Mouse (Mus musculus) intestine, embryonic 16.5 days (tissue): ENCODE results near the gene Ralgps1. TPM values are rescaled to one million over a fixed set of nuclear protein-coding genes. Genes with fewer than 3 reads are reported as not detected.
"Not testable (repeated sequence)": the region's sequence is repeated elsewhere in the genome, so short reads cannot be mapped to it uniquely, and the experiment has no call there.

ENCODE experiments used
- ATAC-seq: fragments of 200-750 bp; cut with Nextera tagmentation; 2 replicates; pipeline ENCODE4 v1.8.0; 2017; ENCODE audit warnings: moderate TSS enrichment, moderate library complexity
- H3K27ac ChIP-seq: fragments of 300-500 bp; sonication (generic); 2 replicates; pipeline ENCODE4 v1.5.1; 2014; ENCODE audit warnings: mild to moderate bottlenecking, low read length
- H3K27me3 ChIP-seq: fragments of 300-500 bp; sonication (generic); replicated peaks from 2 replicates; pipeline ENCODE4 v1.6.1; 2014; ENCODE audit warnings: low read length, control low read depth, mixed read lengths; ENCODE audit not compliant: control insufficient read depth, insufficient read depth
- H3K36me3 ChIP-seq: fragments of 300-500 bp; sonication (generic); 2 replicates; pipeline ENCODE4 v1.6.1; 2014; ENCODE audit warnings: low read length, control low read depth; ENCODE audit not compliant: control insufficient read depth, insufficient read depth
- H3K4me1 ChIP-seq: fragments of 300-500 bp; sonication (generic); 2 replicates; pipeline ENCODE4 v1.6.1; 2014; ENCODE audit warnings: low read length, control low read depth, mixed read lengths; ENCODE audit not compliant: control insufficient read depth, insufficient read depth
- H3K4me2 ChIP-seq: fragments of 300-500 bp; sonication (generic); 2 replicates; pipeline ENCODE4 v1.6.1; 2014; ENCODE audit warnings: low read depth, low read length, control low read depth
- H3K4me3 ChIP-seq: fragments of 300-500 bp; sonication (generic); 2 replicates; pipeline ENCODE4 v1.5.1; 2014; ENCODE audit warnings: mild to moderate bottlenecking, low read length
- H3K9ac ChIP-seq: fragments of 300-500 bp; sonication (generic); 2 replicates; pipeline ENCODE4 v1.6.1; 2014; ENCODE audit warnings: low read depth, low read length
- H3K9me3 ChIP-seq: fragments of 300-500 bp; sonication (generic); 2 replicates; pipeline ENCODE4 v1.6.1; 2016; ENCODE audit warnings: low read length, control low read depth; ENCODE audit not compliant: control insufficient read depth
- WGBS: fragments of 180-500 bp; shearing (Covaris S2); extraction: QIAGEN DNeasy Blood & Tissue Kit; methylation state at CpG from one replicate; pipeline ENCODE4 v1.1.7; 2014; 5-methylcytosine and 5-hydroxymethylcytosine counted together
- microRNA-seq: library from miRNA; unstranded; fragments of <30 nt; microRNA quantifications from one replicate; pipeline ENCODE4, GENCODE M21; 2016
- polyA plus RNA-seq: library from polyadenylated mRNA; unstranded; fragments of >200 nt; fragmentation: Nextera tagmentation; extraction: Ambion mirVana; gene quantifications from 2 replicates; pipeline ENCODE4 v1.2.1, GENCODE M21; 2015

The Ralgps1 gene
- polyA plus RNA-seq, 1 experiment from 2014 or later = 6.3 TPM

- not testable (repeated sequence) for H3K9me3 ChIP-seq, H3K9ac ChIP-seq, H3K4me1 ChIP-seq, H3K27ac ChIP-seq, H3K36me3 ChIP-seq, H3K27me3 ChIP-seq, H3K4me2 ChIP-seq, ATAC-seq, H3K4me3 ChIP-seq
- 57% methylated on average over 1 of the region's 1 CpGs for WGBS
Measured at GRCm38 (mm10) chr2:33090033-33090400, 281.3 kb downstream of the Ralgps1 start.

- no peak for ATAC-seq
- Histone ChIP-seq H3K4me1 (no peaks in the 10 kb centered on the region), H3K36me3 (no peaks in the 10 kb centered on the region), H3K9me3 (no peaks in the 10 kb centered on the region), H3K9ac (no peak overlapping the region), H3K4me3 (no peak overlapping the region), H3K27ac (no peak overlapping the region), H3K4me2 (no peak overlapping the region), H3K27me3 (no peaks in the 10 kb centered on the region)
- 80% methylated on average over 5 of the region's 5 CpGs for WGBS
Measured at GRCm38 (mm10) chr2:33089356-33090032, 281.8 kb downstream of the Ralgps1 start.

DNA sequence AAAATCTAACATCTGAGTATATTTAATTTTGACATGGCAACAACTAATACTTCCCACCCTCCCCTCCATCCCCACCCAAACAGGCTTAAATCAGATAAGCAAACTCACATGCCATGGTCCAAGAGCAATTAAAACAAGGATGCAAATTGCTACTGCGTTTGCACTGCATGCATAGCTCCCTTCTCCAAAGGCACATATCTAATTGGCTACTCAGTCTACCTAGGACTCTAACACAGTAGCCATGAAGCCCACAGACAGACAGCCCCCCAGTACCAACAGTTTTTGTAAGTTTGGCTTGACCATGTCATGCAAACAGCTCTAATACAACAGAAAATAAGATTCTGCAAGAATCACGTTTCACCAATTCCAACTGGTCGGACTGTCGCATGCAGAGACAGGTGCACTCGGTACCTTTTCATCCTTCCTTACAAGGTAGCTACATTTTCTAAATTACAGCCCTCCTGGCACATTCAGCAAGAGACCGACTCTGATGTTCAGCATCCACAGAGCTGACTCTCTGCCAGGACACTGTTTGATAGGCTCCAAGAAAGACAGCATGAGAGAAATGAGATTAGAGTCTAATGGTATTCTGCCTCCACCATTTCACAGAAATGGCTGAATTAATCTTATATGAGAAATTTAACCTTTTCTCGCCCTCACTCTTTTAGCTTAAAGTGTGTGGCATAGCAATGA, 284.5 kb downstream of the Ralgps1 start:
- Histone ChIP-seq H3K9me3 (no peaks in the 10 kb centered on the region), H3K27ac (no peak overlapping the region), H3K4me1 (no peaks in the 10 kb centered on the region), H3K9ac (no peak overlapping the region), H3K4me3 (no peak overlapping the region), H3K27me3 (no peaks in the 10 kb centered on the region), H3K36me3 (no peaks in the 10 kb centered on the region), H3K4me2 (no peak overlapping the region)
- WGBS = 76% methylated on average over 7 of the region's 7 CpGs
- no peak for ATAC-seq

DNA sequence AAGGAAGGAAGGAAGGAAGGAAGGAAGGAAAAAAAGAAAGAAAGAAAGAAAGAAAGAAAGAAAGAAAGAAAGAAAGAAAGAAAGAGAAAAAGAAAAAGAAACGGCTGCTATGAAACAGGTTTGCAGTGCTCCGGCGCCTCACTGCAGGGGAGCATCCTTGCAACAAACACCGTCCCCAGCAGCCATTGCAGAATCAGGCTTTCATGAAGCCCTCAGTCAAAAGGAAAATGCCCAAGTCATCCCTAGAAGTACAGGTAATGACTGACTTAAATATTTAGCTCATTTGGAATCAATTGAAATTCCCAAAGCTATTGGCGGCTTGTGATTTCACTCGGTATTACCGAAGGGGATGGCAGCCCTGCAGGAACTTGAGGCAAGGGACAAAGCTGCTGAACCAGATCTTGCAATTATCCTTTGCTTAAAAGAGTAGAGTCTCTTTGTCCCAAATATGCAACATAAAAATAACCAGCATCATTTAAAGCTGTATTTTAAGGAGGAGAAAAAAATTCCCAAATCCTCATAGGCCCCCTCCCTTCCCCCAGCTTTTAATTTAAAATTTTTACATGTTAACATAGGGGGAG, 285.2 kb downstream of the Ralgps1 start:
- no peaks in the 10 kb centered on the region for H3K36me3 ChIP-seq
- no peaks in the 10 kb centered on the region for H3K27me3 ChIP-seq
- H3K4me3 ChIP-seq = no peak overlapping the region
- H3K4me2 ChIP-seq = no peak overlapping the region
- H3K9me3 ChIP-seq = no peaks in the 10 kb centered on the region
- ATAC-seq = no peak
- H3K9ac ChIP-seq = no peak overlapping the region
- no peak overlapping the region for H3K27ac ChIP-seq
- no peaks in the 10 kb centered on the region for H3K4me1 ChIP-seq
- 70% methylated on average over 7 of the region's 7 CpGs for WGBS

GRCm38 (mm10) chr2:33084221-33084620, 287.1 kb downstream of the Ralgps1 start:
- Histone ChIP-seq H3K4me1 (no peaks in the 10 kb centered on the region; the same call in 1 of the 2 replicates), H3K27me3 (no peaks in the 10 kb centered on the region), H3K9me3 (no peaks in the 10 kb centered on the region), H3K27ac (no peak overlapping the region), H3K4me3 (no peak overlapping the region), H3K9ac (no peak overlapping the region), H3K4me2 (no peak overlapping the region), H3K36me3 (no peaks in the 10 kb centered on the region)
- 78% methylated on average over 3 of the region's 3 CpGs for WGBS
- no peak for ATAC-seq

Small RNA genes within 50 kb of the gene (microRNA-seq; reads per million reads assigned to microRNA genes)
- not detected for gene Gm25998

Other genes starting within 250 kb of the Ralgps1 start
- gene Garnl3, start 239.8 kb downstream of the Ralgps1 start, polyA plus RNA-seq = 8.7 and 10.2 TPM in 2 replicates
- gene Angptl2, start 155.4 kb downstream of the Ralgps1 start, polyA plus RNA-seq = 41.6 and 42.9 TPM in 2 replicates
- gene Zbtb34, start 59.8 kb upstream of the Ralgps1 start, polyA plus RNA-seq = 2.8 and 3.9 TPM in 2 replicates
- 10.8 and 13.5 TPM in 2 replicates for gene Zbtb43, start 97.1 kb upstream of the Ralgps1 start, polyA plus RNA-seq